Mouse (Mus musculus) lung, postnatal 0 days (tissue): ENCODE data around the gene Zfp503.

ENCODE experiments used
- CTCF ChIP-seq: IDR thresholded peaks from 2 replicates; pipeline ENCODE4 v1.5.1; 2016; ENCODE audit warnings: antibody characterized with exemption, mild to moderate bottlenecking
- EP300 ChIP-seq: IDR thresholded peaks from 2 replicates; pipeline ENCODE4 v1.6.1; 2016; ENCODE audit warnings: antibody characterized with exemption, mild to moderate bottlenecking, control low read depth

GRCm38 (mm10) chr14:21958643-21959042, 30.8 kb downstream of the Zfp503 start:
- TF ChIP-seq CTCF, result no peak
- no peak for TF ChIP-seq EP300
